In the genomic region with DNA sequence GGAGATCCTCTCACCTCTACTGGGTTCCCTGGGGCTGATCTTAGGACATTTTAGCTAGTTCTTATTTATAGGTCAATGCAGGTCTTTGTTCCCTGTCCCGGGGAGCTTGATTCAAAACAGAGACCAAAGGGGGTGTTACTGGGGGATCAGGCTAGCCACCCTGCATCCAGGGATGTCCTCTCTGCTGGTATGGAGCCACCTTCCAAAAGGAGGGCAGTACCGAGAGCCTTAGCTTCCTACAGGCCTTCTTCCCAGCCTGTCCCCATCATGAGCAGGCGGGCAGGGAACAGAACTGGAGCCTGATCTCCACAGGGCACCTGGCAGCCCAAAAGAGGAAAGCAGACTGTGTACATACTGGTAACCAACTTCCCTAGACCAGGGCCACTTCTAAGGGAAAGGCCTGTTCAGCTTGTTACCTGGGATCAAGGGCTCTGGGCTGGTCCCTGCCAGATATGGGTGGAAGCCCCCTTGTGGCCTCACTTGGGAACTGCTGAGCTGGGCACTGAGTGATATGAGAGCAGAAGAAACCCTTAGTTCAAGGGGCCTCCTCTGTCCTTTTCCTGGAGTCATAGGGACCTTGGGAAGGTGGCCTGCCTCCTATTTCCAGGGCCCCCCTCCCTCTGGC, we compare ENCODE assay signal across 9 mouse cellular contexts. TPM values are rescaled to one million over a fixed set of nuclear protein-coding genes. Genes with fewer than 3 reads are reported as not detected.
A peak's percentile ranks its signal among the peaks of the same experiment; 100 is the strongest.
DNase-seq lines count a peak whose midpoint lies in the region; TF ChIP-seq lines count a peak whose summit lies in the region.
"Had no signal": no experiment of that assay in that cellular context is flagged by ENCODE, and none has a peak within 500 bp of the region (broad histone marks: within the 10 kb centered on the region; RNA-seq: fewer than 3 reads in every experiment).

No protein-coding gene starts in this region.

- TF ChIP-seq CTCF in left cerebral cortex, adult 2 months (IDR thresholded peaks at IDR 0.05), result peak; percentile 71

- H3K4me3 ChIP-seq in left cerebral cortex, adult 2 months, result no peak overlapping the region
- H3K4me3 ChIP-seq: myocyte had no signal

- DNase-seq in left cerebral cortex, adult 2 months (ENCODE audit: extremely low spot score in 1 of 2, low spot score in 2 of 2), result peak in 1 of 2 experiments; percentile 67
- DNase-seq in left cerebral cortex, adult 11 months (ENCODE audit: low spot score), result no peak
- DNase-seq in NIH3T3 (ENCODE audit: low read depth) (peak; percentile 77), liver (peak; percentile 73)
- peak; percentile 80 for DNase-seq in embryo, embryonic 10.5 days (ENCODE audit: low spot score)
- peak; percentile 77 for DNase-seq in heart, postnatal 4 days
- DNase-seq in natural killer cell, adult 2 months (ENCODE audit: low spot score in 2 of 2), result peak; percentile 30 to 55
- peak; percentile 37 to 72 for DNase-seq in thymus, postnatal 10 days (ENCODE audit: low spot score in 2 of 2)

- intact Hi-C loops in left cerebral cortex, adult 2 months (cut with DNase I), result loop anchor here (5.0 kb wide), 1 partner anchor 47 kb away; a partner anchor contains a TSS

- H3K27ac ChIP-seq in left cerebral cortex, adult 2 months, result peak overlapping the region; percentile 79

RNA-seq across cellular contexts. Expression of a gene that starts 2.3 kb away (rescaled TPM):
- 1 to 10 TPM; 4.1 to 4.7 TPM for total RNA-seq in left cerebral cortex, adult 2 months (2021)
- total RNA-seq in heart, postnatal 4 days (2021), result under 1 TPM in 1 of 2 experiments, not detected in 1; 0.25 TPM

RNA-seq across cellular contexts. Expression of a gene that starts 13.3 kb away (rescaled TPM):
- total RNA-seq in left cerebral cortex, adult 2 months (2021), result 10 to 100 TPM; 77.2 to 77.4 TPM
- 10 to 100 TPM; 33.0 to 34.7 TPM for total RNA-seq in heart, postnatal 4 days (2021)

RNA-seq across cellular contexts. Expression of a gene that starts 22.2 kb away (rescaled TPM):
- 100 to 1,000 TPM; 198 to 208 TPM for total RNA-seq in left cerebral cortex, adult 2 months (2021)
- 100 to 1,000 TPM; 198 to 204 TPM for total RNA-seq in heart, postnatal 4 days (2021)

RNA-seq across cellular contexts. Expression of a gene that starts 38.5 kb away (rescaled TPM):
- total RNA-seq in left cerebral cortex, adult 2 months (2021), result not detected
- total RNA-seq in heart, postnatal 4 days (2021), result 1 to 10 TPM; 4.1 to 4.9 TPM

RNA-seq across cellular contexts. Expression of a gene that starts 46.4 kb away (rescaled TPM):
- 10 to 100 TPM; 50.0 to 50.6 TPM for total RNA-seq in left cerebral cortex, adult 2 months (2021)
- 10 to 100 TPM; 62.4 to 66.2 TPM for total RNA-seq in heart, postnatal 4 days (2021)

Comparison
In these comparisons a context has a peak if more than half of its experiments do, and no peak if none do; other contexts are left out.
1. RNA of a gene that starts 2.3 kb away (total RNA-seq): 4.1 to 4.7 TPM in left cerebral cortex, adult 2 months; 0.25 TPM in heart, postnatal 4 days; every median in the first group is over 4 times any median in the second.